8 mouse cellular contexts compared by ENCODE assay signal in genomic region chr7:25076296-25076662, GRCm38 (mm10). TPM values are rescaled to one million over a fixed set of nuclear protein-coding genes. Genes with fewer than 3 reads are reported as not detected.
DNase-seq lines count a peak whose midpoint lies in the region; ATAC-seq and TF ChIP-seq lines count a peak whose summit lies in the region.

No protein-coding gene starts in this region.

- no peaks in the 10 kb centered on the region for H3K4me1 ChIP-seq in embryonic facial prominence, embryonic 11.5 days (ENCODE audit: control insufficient read depth, insufficient read depth, low read length)
- H3K4me1 ChIP-seq in hindbrain, embryonic 16.5 days (ENCODE audit: control insufficient read depth, insufficient read depth, low read depth, low read length), result peaks cover 32% of the 10 kb centered on the region

- no peaks in the 10 kb centered on the region for H3K9me3 ChIP-seq in embryonic facial prominence, embryonic 11.5 days (replicated peaks; ENCODE audit: control insufficient read depth, low read length)
- H3K9me3 ChIP-seq in hindbrain, embryonic 16.5 days (ENCODE audit: control insufficient read depth, low read length), result no peaks in the 10 kb centered on the region

- H3K9ac ChIP-seq in embryonic facial prominence, embryonic 11.5 days (replicated peaks; ENCODE audit: low read length), result peak overlapping the region; percentile 63
- H3K9ac ChIP-seq in hindbrain, embryonic 16.5 days (ENCODE audit: low read depth, low read length), result peak overlapping the region; percentile 61

- WGBS in embryonic facial prominence, embryonic 11.5 days, result 17% methylated on average over 7 of the region's 7 CpGs
- WGBS in hindbrain, embryonic 16.5 days, result 22% methylated on average over 7 of the region's 7 CpGs

- H3ac ChIP-seq in myocyte (ENCODE audit: control insufficient read depth, insufficient read length), result no peak overlapping the region

- TF ChIP-seq POLR2A in myocyte (IDR thresholded peaks at IDR 0.05; ENCODE audit: insufficient read length, low read depth), result no peak

- no peak for DNase-seq in layer of hippocampus, adult 2 months (ENCODE audit: low spot score in 2 of 2)
- no peak for DNase-seq in layer of hippocampus, postnatal 10 days (ENCODE audit: low spot score in 2 of 2)
- DNase-seq in embryonic facial prominence, embryonic 11.5 days (ENCODE audit: low spot score), result no peak
- DNase-seq in gastrocnemius, postnatal 4 days (ENCODE audit: low spot score in 2 of 2), result no peak
- DNase-seq in ovary, postnatal 36 days (ENCODE audit: low spot score), result no peak

- H3K27ac ChIP-seq in layer of hippocampus, adult 2 months, result peak overlapping the region; percentile 97
- peak overlapping the region; percentile 83 for H3K27ac ChIP-seq in embryonic facial prominence, embryonic 11.5 days (replicated peaks; ENCODE audit: low read depth, low read length)
- peak overlapping the region; percentile 76 for H3K27ac ChIP-seq in hindbrain, embryonic 16.5 days (ENCODE audit: low read depth, low read length)

- H3K36me3 ChIP-seq in embryonic facial prominence, embryonic 11.5 days (replicated peaks; ENCODE audit: control insufficient read depth, insufficient read depth, low read depth, low read length), result peaks cover 14% of the 10 kb centered on the region
- H3K36me3 ChIP-seq in hindbrain, embryonic 16.5 days (ENCODE audit: control insufficient read depth, insufficient read depth, low read length), result peaks cover 14% of the 10 kb centered on the region
- H3K36me3 ChIP-seq in myocyte (ENCODE audit: control insufficient read depth, insufficient read depth), result no peaks in the 10 kb centered on the region

- TF ChIP-seq CTCF in layer of hippocampus, adult 2 months (conservative IDR thresholded peaks at IDR 0.05), result no peak

- H3K4me2 ChIP-seq in embryonic facial prominence, embryonic 11.5 days (ENCODE audit: low read depth, low read length), result peak overlapping the region; percentile 59
- H3K4me2 ChIP-seq in hindbrain, embryonic 16.5 days (ENCODE audit: low read length), result peak overlapping the region; percentile 75
- peak overlapping the region; percentile 83 for H3K4me2 ChIP-seq in myocyte (ENCODE audit: low read depth)

- no peak for ATAC-seq in embryonic facial prominence, embryonic 11.5 days (replicated peaks; ENCODE audit: insufficient number of reproducible peaks, low FRiP score, low TSS enrichment, low read depth)
- no peak for ATAC-seq in hindbrain, embryonic 16.5 days
- ATAC-seq in cerebellum, adult (ENCODE audit: insufficient number of reproducible peaks, low FRiP score, low TSS enrichment), result no peak

- peak overlapping the region; percentile 72 for H3K4me3 ChIP-seq in layer of hippocampus, adult 2 months
- H3K4me3 ChIP-seq in embryonic facial prominence, embryonic 11.5 days (ENCODE audit: low read depth, low read length), result peak overlapping the region; percentile 37
- peak overlapping the region; percentile 97 for H3K4me3 ChIP-seq in hindbrain, embryonic 16.5 days (ENCODE audit: low read length)
- H3K4me3 ChIP-seq in myocyte, result peak overlapping the region; percentile 53

- no peaks in the 10 kb centered on the region for H3K27me3 ChIP-seq in embryonic facial prominence, embryonic 11.5 days (ENCODE audit: control insufficient read depth, insufficient read depth, low read length)
- H3K27me3 ChIP-seq in hindbrain, embryonic 16.5 days (replicated peaks; ENCODE audit: control insufficient read depth, insufficient read depth, low read length), result no peaks in the 10 kb centered on the region
- H3K27me3 ChIP-seq in myocyte (ENCODE audit: control insufficient read depth, insufficient read depth, insufficient read length), result no peaks in the 10 kb centered on the region

- peaks cover 23% of the 10 kb centered on the region for H3K79me2 ChIP-seq in myocyte (ENCODE audit: control insufficient read depth, insufficient read depth)

TF ChIP-seq in myocyte, 11 proteins besides CTCF, POLR2A, EP300 and RAD21:
- TF ChIP-seq SRF (IDR thresholded peaks at IDR 0.05; ENCODE audit: control insufficient read depth, insufficient read length, low read depth), result no peak

RNA-seq across cellular contexts. Expression of gene Zfp574, which starts 3.9 kb away (rescaled TPM):
- 10 to 100 TPM; 29.3 to 30.3 TPM for total RNA-seq in layer of hippocampus, adult 2 months (2021)
- 10 to 100 TPM; 21.4 to 23.2 TPM for total RNA-seq in layer of hippocampus, postnatal 10 days (2021)
- 17.2 and 22.0 TPM in 2 replicates for polyA plus RNA-seq in embryonic facial prominence, embryonic 11.5 days (2014; fragmentation: Nextera tagmentation; extraction: Ambion mirVana)
- polyA plus RNA-seq in hindbrain, embryonic 16.5 days (2015; fragmentation: Nextera tagmentation; extraction: Ambion mirVana), result 30.0 and 39.7 TPM in 2 replicates
- 10.8 TPM for polyA plus RNA-seq in myocyte (2012; fragmentation: generic; extraction: Trizol)
- 10 to 100 TPM; 10.7 to 11.4 TPM for total RNA-seq in gastrocnemius, postnatal 4 days (2021)

RNA-seq across cellular contexts. Expression of gene Grik5, which starts 4.1 kb away (rescaled TPM):
- total RNA-seq in layer of hippocampus, adult 2 months (2021), result 100 to 1,000 TPM; 247 to 248 TPM
- total RNA-seq in layer of hippocampus, postnatal 10 days (2021), result 100 to 1,000 TPM; 236 to 252 TPM
- 5.7 and 7.5 TPM in 2 replicates for polyA plus RNA-seq in embryonic facial prominence, embryonic 11.5 days (2014; fragmentation: Nextera tagmentation; extraction: Ambion mirVana)
- polyA plus RNA-seq in hindbrain, embryonic 16.5 days (2015; fragmentation: Nextera tagmentation; extraction: Ambion mirVana), result 12.5 and 15.8 TPM in 2 replicates
- 14.7 TPM for polyA plus RNA-seq in myocyte (2012; fragmentation: generic; extraction: Trizol)
- total RNA-seq in gastrocnemius, postnatal 4 days (2021), result 10 to 100 TPM; 14.6 to 17.1 TPM

Comparison
In these comparisons a context has a peak if more than half of its experiments do, and no peak if none do; other contexts are left out.
1. H3K4me3 ChIP-seq: peak in every context shown above with its lines; median percentile 97 in hindbrain, embryonic 16.5 days; 72 in layer of hippocampus, adult 2 months; 53 in myocyte; 37 in embryonic facial prominence, embryonic 11.5 days.
2. RNA of gene Grik5, which starts 4.1 kb away (total RNA-seq): 236 to 252 TPM in layer of hippocampus, postnatal 10 days and 247 to 248 TPM in layer of hippocampus, adult 2 months; 14.6 to 17.1 TPM in gastrocnemius, postnatal 4 days; every median in the first group is over 10 times any median in the second.
3. Peak in every context shown above with its lines, with median percentiles within 50 percentile points of each other: H3K27ac ChIP-seq and H3K4me2 ChIP-seq.